In genomic region chr4:141811375-141811774, GRCm38 (mm10) we compare ENCODE assay signal across 41 mouse cellular contexts. TPM values are rescaled to one million over a fixed set of nuclear protein-coding genes. Genes with fewer than 3 reads are reported as not detected.
"Had no signal": no experiment of that assay in that cellular context is flagged by ENCODE, and none has a peak within 500 bp of the region (broad histone marks: within the 10 kb centered on the region; RNA-seq: fewer than 3 reads in every experiment).

No protein-coding gene starts in this region.

- H3K27me3 ChIP-seq: heart, embryonic 12.5 days; hindbrain, embryonic 13.5 days; hindbrain, embryonic 15.5 days; kidney, embryonic 15.5 days; limb, embryonic 13.5 days; limb, embryonic 15.5 days had no signal

- H3K4me1 ChIP-seq: heart, embryonic 10.5 days; heart, embryonic 12.5 days; hindbrain, embryonic 15.5 days; kidney, embryonic 15.5 days; limb, embryonic 13.5 days; limb, embryonic 15.5 days had no signal

- DNase-seq: gastrocnemius, adult 2 months; gastrocnemius, postnatal 10 days; gastrocnemius, postnatal 25 days; heart, postnatal 10 days; heart, postnatal 36 days; kidney, adult 11 months; kidney, adult 2 months; kidney, adult 9 months; kidney, postnatal 14 days; kidney, postnatal 36 days; layer of hippocampus, adult 9-11 months; layer of hippocampus, postnatal 36 days; left cerebral cortex, postnatal 4 days had no signal

- ATAC-seq: hindbrain, postnatal 0 days; intestine, embryonic 16.5 days had no signal

- H3K27ac ChIP-seq: gastrocnemius, adult 2 months; heart, adult 2 months; heart, embryonic 10.5 days; hindbrain, embryonic 13.5 days; hindbrain, embryonic 15.5 days; hindbrain, postnatal 0 days; kidney, embryonic 15.5 days; kidney, postnatal 0 days; limb, embryonic 13.5 days; limb, embryonic 15.5 days had no signal

- H3K9ac ChIP-seq: heart, embryonic 12.5 days; hindbrain, embryonic 13.5 days; hindbrain, embryonic 15.5 days; kidney, embryonic 15.5 days; limb, embryonic 13.5 days; limb, embryonic 15.5 days had no signal

- H3K4me3 ChIP-seq: gastrocnemius, adult 2 months; heart, adult 2 months; heart, embryonic 10.5 days; heart, embryonic 12.5 days; hindbrain, embryonic 13.5 days; hindbrain, embryonic 15.5 days; kidney, embryonic 15.5 days; limb, embryonic 13.5 days; limb, embryonic 15.5 days had no signal

- H3K9me3 ChIP-seq: heart, embryonic 10.5 days; heart, embryonic 12.5 days; hindbrain, embryonic 13.5 days; hindbrain, embryonic 15.5 days; kidney, embryonic 15.5 days; limb, embryonic 13.5 days; limb, embryonic 15.5 days had no signal

RNA-seq across cellular contexts. Expression of gene Cela2a, which starts 14.6 kb away (rescaled TPM):
- total RNA-seq: gastrocnemius, adult 2 months; gastrocnemius, postnatal 10 days; gastrocnemius, postnatal 25 days; gastrocnemius, postnatal 4 days; granulocyte monocyte progenitor cell, adult 5-6 weeks; heart, adult 2 months; heart, postnatal 36 days; hematopoietic stem cell, adult 5-6 weeks; hindbrain, postnatal 0 days; layer of hippocampus, adult 18-20 months; layer of hippocampus, adult 8-10 months; layer of hippocampus, postnatal 14 days; layer of hippocampus, postnatal 36 days; left cerebral cortex, adult 18-20 months; left cerebral cortex, adult 8-10 months; left cerebral cortex, postnatal 10 days; left cerebral cortex, postnatal 25 days; left cerebral cortex, postnatal 4 days had no signal
- polyA plus RNA-seq: heart, embryonic 10.5 days; heart, embryonic 12.5 days; heart, embryonic 14.5 days; hindbrain, embryonic 11.5 days; hindbrain, embryonic 13.5 days; limb, embryonic 11.5 days; limb, embryonic 13.5 days; limb, embryonic 15.5 days had no signal

RNA-seq across cellular contexts. Expression of gene Ctrc, which starts 34.8 kb away (rescaled TPM):
- total RNA-seq: gastrocnemius, adult 2 months; gastrocnemius, postnatal 10 days; gastrocnemius, postnatal 25 days; gastrocnemius, postnatal 4 days; granulocyte monocyte progenitor cell, adult 5-6 weeks; heart, adult 2 months; heart, postnatal 10 days; heart, postnatal 36 days; hematopoietic stem cell, adult 5-6 weeks; hindbrain, postnatal 0 days; layer of hippocampus, adult 18-20 months; layer of hippocampus, adult 8-10 months; layer of hippocampus, postnatal 14 days; layer of hippocampus, postnatal 36 days; left cerebral cortex, adult 18-20 months; left cerebral cortex, adult 8-10 months; left cerebral cortex, postnatal 10 days; left cerebral cortex, postnatal 25 days; left cerebral cortex, postnatal 4 days had no signal
- polyA plus RNA-seq: frontal cortex, adult 2 months; heart, adult 2 months; heart, embryonic 10.5 days; heart, embryonic 12.5 days; heart, embryonic 14.5 days; heart, embryonic 16.5 days; hindbrain, embryonic 11.5 days; hindbrain, embryonic 13.5 days; hindbrain, embryonic 15.5 days; hindbrain, postnatal 0 days; intestine, embryonic 14.5 days; kidney, adult 2 months; kidney, embryonic 15.5 days; kidney, postnatal 0 days; limb, embryonic 11.5 days; limb, embryonic 13.5 days; limb, embryonic 15.5 days; liver, adult 2 months had no signal
